Mouse (Mus musculus): Measurements from ENCODE around the gene Alg9. TPM values are rescaled to one million over a fixed set of nuclear protein-coding genes. Genes with fewer than 3 reads are reported as not detected.
"Not testable (repeated sequence)": the region's sequence is repeated elsewhere in the genome, so short reads cannot be mapped to it uniquely, and the experiment has no call there.

The Alg9 gene
- polyA plus RNA-seq, 1 experiment from 2014 or later, result 60.6 TPM

- WGBS, result 92% methylated on average over 11 of the region's 11 CpGs
- Histone ChIP-seq H3K4me2 (no peak overlapping the region), H3K4me3 (no peak overlapping the region), H3K36me3 (peaks cover 26% of the 10 kb centered on the region), H3K4me1 (replicated peaks) (no peaks in the 10 kb centered on the region), H3K9ac (no peak overlapping the region), H3K9me3 (no peaks in the 10 kb centered on the region), H3K27ac (replicated peaks) (no peak overlapping the region), H3K27me3 (no peaks in the 10 kb centered on the region)
- ATAC-seq (ENCODE audit: low FRiP score, low read depth), result no peak
These were observed 49.1 kb downstream of the Alg9 start for GRCm38 (mm10) chr9:50823779-50824453.

- no peak; the same call in 1 of the 2 replicates for ATAC-seq (ENCODE audit: low FRiP score, low read depth)
- Histone ChIP-seq H3K4me3 (no peak overlapping the region), H3K9ac (no peak overlapping the region), H3K27ac (replicated peaks) (no peak overlapping the region), H3K36me3 (peaks cover 18% of the 10 kb centered on the region; the same call in 1 of the 2 replicates), H3K27me3 (no peaks in the 10 kb centered on the region), H3K9me3 (no peaks in the 10 kb centered on the region), H3K4me2 (no peak overlapping the region), H3K4me1 (replicated peaks) (no peaks in the 10 kb centered on the region)
- WGBS, result 92% methylated on average over 5 of the region's 5 CpGs
These were observed 56.7 kb downstream of the Alg9 start for GRCm38 (mm10) chr9:50831514-50831913.

DNA sequence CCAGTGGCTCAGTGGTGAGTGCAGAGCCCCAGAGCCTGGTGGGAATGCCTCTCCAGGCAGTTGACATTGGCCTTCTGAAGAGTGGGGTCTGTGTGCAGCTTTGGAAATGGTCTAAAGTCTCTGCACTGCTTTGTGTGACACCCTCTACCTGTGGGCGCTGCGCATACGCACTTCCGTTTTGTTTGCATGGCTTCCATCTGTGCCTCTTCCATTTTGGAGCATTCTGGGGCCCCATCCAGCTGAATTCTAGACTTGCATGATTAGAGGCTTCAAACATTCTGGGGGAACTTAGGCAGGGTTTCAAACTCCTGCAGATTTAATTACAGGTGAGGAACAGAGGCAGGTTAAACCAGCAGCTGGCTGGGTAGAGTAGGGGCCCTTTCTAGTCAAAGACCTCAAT, 57.3 kb downstream of the Alg9 start:
- H3K4me2 ChIP-seq, result no peak overlapping the region
- no peaks in the 10 kb centered on the region for H3K9me3 ChIP-seq
- H3K36me3 ChIP-seq, result peaks cover 18% of the 10 kb centered on the region; the same call in 1 of the 2 replicates
- no peak for ATAC-seq (ENCODE audit: low FRiP score, low read depth)
- no peak overlapping the region for H3K9ac ChIP-seq
- H3K4me3 ChIP-seq, result no peak overlapping the region
- H3K4me1 ChIP-seq (replicated peaks), result no peaks in the 10 kb centered on the region
- H3K27ac ChIP-seq (replicated peaks), result no peak overlapping the region
- 98% methylated on average over 4 of the region's 4 CpGs for WGBS
- no peaks in the 10 kb centered on the region for H3K27me3 ChIP-seq

- H3K36me3 ChIP-seq, result peaks cover 18% of the 10 kb centered on the region; the same call in 1 of the 2 replicates
- H3K27me3 ChIP-seq; ATAC-seq (ENCODE audit: low FRiP score, low read depth); H3K4me3 ChIP-seq; H3K9me3 ChIP-seq; H3K27ac ChIP-seq (replicated peaks); H3K4me1 ChIP-seq (replicated peaks); H3K9ac ChIP-seq; H3K4me2 ChIP-seq: not testable (repeated sequence)
- WGBS, result 96% methylated on average over 2 of the region's 2 CpGs
These were observed 57.8 kb downstream of the Alg9 start for GRCm38 (mm10) chr9:50832582-50832981.

DNA sequence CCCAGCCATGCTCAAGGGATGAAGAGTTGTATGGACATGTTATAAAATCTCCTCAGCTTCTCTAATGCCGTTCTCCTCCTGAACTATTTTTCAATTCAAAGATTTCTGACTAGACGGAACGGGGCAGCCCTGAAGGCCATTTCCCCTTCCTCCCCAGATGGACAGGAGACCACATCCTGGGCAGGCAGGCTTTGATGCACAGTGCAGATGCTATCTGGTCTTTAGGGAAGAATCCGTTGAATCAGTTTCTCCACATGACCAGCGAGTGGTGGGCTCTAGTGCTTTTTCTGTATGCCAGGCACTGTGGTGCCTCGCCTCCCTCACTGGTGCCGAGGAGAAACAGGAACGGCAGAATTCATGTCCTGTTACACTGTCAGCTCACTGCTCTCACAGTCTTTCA, 59.0 kb downstream of the Alg9 start:
- H3K27me3 ChIP-seq, result no peaks in the 10 kb centered on the region
- H3K9ac ChIP-seq, result no peak overlapping the region
- peaks cover 9% of the 10 kb centered on the region; the same call in 1 of the 2 replicates for H3K36me3 ChIP-seq
- no peak overlapping the region for H3K27ac ChIP-seq (replicated peaks)
- H3K4me2 ChIP-seq, result no peak overlapping the region
- H3K9me3 ChIP-seq, result no peaks in the 10 kb centered on the region
- H3K4me3 ChIP-seq, result no peak overlapping the region
- ATAC-seq (ENCODE audit: low FRiP score, low read depth), result no peak
- no peaks in the 10 kb centered on the region for H3K4me1 ChIP-seq (replicated peaks)
- 82% methylated on average over 8 of the region's 8 CpGs for WGBS

DNA sequence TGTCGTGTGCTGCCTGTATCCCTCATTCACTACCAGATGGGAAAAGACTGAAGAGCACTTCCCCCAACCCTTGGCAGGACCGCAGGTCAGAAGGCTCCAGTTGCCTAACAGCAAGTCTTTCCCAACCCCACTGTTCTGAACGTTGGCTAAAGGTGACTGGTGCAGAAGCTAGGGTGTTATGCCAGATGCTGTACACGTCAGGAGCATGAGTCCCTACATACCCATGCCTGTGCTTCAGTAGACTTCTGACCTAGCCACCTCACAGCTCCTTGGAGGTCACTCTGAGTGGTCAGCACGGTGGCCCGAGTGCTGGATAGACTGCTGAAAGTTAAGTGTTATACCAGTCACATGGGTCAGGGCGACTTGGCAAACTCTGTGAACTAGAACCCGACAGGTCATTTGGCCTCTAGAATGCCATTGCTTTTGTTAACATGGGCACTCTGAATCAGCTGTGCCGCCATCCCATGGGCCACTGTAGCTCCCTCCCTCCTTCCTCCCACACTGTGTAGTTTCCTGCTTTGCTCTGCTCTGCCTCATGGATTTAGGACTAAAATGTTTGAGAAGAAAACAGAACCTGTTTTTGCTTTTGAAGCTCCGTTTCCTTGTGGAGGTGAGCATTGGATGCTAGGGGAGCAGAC, 60.4 kb downstream of the Alg9 start:
- 91% methylated on average over 10 of the region's 10 CpGs for WGBS

GRCm38 (mm10) chr9:50836097-50836496, 61.3 kb downstream of the Alg9 start:
- Histone ChIP-seq H3K36me3 (peaks cover 5% of the 10 kb centered on the region; the same call in 1 of the 2 replicates), H3K27ac (replicated peaks) (no peak overlapping the region), H3K9ac (no peak overlapping the region), H3K4me2 (no peak overlapping the region), H3K4me1 (replicated peaks) (no peaks in the 10 kb centered on the region), H3K4me3 (no peak overlapping the region), H3K27me3 (no peaks in the 10 kb centered on the region), H3K9me3 (no peaks in the 10 kb centered on the region)
- ATAC-seq (ENCODE audit: low FRiP score, low read depth), result no peak
- WGBS, result 88% methylated on average over 4 of the region's 4 CpGs

More for the DNA sequence above, 60.4 kb downstream of the Alg9 start:
- no peak overlapping the region for H3K4me3 ChIP-seq
- H3K4me1 ChIP-seq (replicated peaks), result no peaks in the 10 kb centered on the region
- ATAC-seq (ENCODE audit: low FRiP score, low read depth), result no peak
- peaks cover 5% of the 10 kb centered on the region; the same call in 1 of the 2 replicates for H3K36me3 ChIP-seq
- no peaks in the 10 kb centered on the region for H3K27me3 ChIP-seq
- H3K4me2 ChIP-seq, result no peak overlapping the region
- H3K27ac ChIP-seq (replicated peaks), result no peak overlapping the region
- no peaks in the 10 kb centered on the region for H3K9me3 ChIP-seq
- H3K9ac ChIP-seq, result no peak overlapping the region

GRCm38 (mm10) chr9:50841079-50841789, 66.4 kb downstream of the Alg9 start:
- no peaks in the 10 kb centered on the region for H3K9me3 ChIP-seq
- no peak overlapping the region for H3K9ac ChIP-seq
- no peak for ATAC-seq (ENCODE audit: low FRiP score, low read depth)
- no peaks in the 10 kb centered on the region for H3K4me1 ChIP-seq (replicated peaks)
- H3K4me2 ChIP-seq, result no peak overlapping the region
- 83% methylated on average over 13 of the region's 13 CpGs for WGBS
- H3K27ac ChIP-seq (replicated peaks), result no peak overlapping the region
- no peak overlapping the region for H3K4me3 ChIP-seq
- H3K36me3 ChIP-seq, result peaks cover 11% of the 10 kb centered on the region
- no peaks in the 10 kb centered on the region for H3K27me3 ChIP-seq

DNA sequence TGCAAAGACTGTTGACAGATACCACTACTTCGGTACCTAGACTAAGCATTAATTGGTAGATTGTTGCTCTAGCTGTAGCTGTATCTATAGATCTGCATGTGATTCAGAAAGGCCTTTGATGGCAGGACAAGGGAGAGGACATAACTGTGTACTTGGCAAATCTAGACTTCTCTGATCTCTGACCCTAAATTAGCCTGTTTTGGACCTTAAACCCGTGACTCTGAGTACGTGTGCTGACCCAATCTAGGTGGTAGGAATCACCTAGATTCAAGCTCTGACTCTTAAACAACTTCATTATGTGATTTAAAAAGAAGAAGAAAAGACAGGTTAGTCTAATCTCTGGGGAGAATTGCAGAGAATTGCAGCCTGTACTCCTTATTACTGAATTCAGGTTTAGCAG, 70.3 kb downstream of the Alg9 start, which contains the start of gene Ppp2r1b:
Gene Ppp2r1b, plus strand, starts transcription at position 221 of the 400 bp plus-strand sequence.
- no peak for ATAC-seq (ENCODE audit: low FRiP score, low read depth)
- peaks cover 6% of the 10 kb centered on the region; the same call in 1 of the 2 replicates for H3K4me1 ChIP-seq (replicated peaks)
- H3K9me3 ChIP-seq, result no peaks in the 10 kb centered on the region
- 96% methylated on average over 3 of the region's 3 CpGs for WGBS
- H3K9ac ChIP-seq, result no peak within 1 kb of the TSS
- H3K27me3 ChIP-seq, result no peaks in the 10 kb centered on the region
- no peak within 1 kb of the TSS for H3K27ac ChIP-seq (replicated peaks)
- H3K4me2 ChIP-seq, result no peak within 1 kb of the TSS
- no peak within 1 kb of the TSS for H3K4me3 ChIP-seq
- H3K36me3 ChIP-seq, result peaks cover 11% of the 10 kb centered on the region

GRCm38 (mm10) chr9:50845547-50845946, 70.7 kb downstream of the Alg9 start:
- Histone ChIP-seq H3K27ac (replicated peaks) (no peak overlapping the region), H3K4me2 (no peak overlapping the region), H3K36me3 (peaks cover 11% of the 10 kb centered on the region), H3K27me3 (no peaks in the 10 kb centered on the region), H3K9me3 (no peaks in the 10 kb centered on the region), H3K4me1 (replicated peaks) (peaks cover 6% of the 10 kb centered on the region; the same call in 1 of the 2 replicates), H3K9ac (no peak overlapping the region), H3K4me3 (no peak overlapping the region)
- 66% methylated on average over 9 of the region's 9 CpGs for WGBS
- no peak for ATAC-seq (ENCODE audit: low FRiP score, low read depth)

DNA sequence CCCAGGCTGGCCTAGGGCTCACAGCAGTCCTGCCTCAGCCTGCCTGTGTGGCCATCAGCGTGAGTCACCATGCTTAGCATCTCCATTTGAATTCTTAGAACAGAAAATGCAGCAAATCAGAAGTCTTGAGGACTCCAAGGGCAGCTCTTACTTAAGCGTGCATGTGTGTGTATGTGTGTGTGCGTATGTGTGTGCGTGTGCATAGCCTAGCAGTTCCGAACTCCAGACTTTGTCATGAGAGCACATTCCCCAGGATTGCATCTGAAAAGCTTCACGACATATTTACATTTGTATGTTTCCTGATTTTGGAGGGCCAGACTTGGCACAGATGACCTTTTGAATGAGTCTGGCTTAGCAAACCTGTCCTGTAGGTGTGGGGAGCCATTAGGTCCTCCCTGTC, 72.3 kb downstream of the Alg9 start:
- peaks cover 11% of the 10 kb centered on the region for H3K36me3 ChIP-seq
- H3K9ac ChIP-seq, result no peak overlapping the region
- peaks cover 6% of the 10 kb centered on the region; the same call in 1 of the 2 replicates for H3K4me1 ChIP-seq (replicated peaks)
- H3K27me3 ChIP-seq, result no peaks in the 10 kb centered on the region
- no peak for ATAC-seq (ENCODE audit: low FRiP score, low read depth)
- no peaks in the 10 kb centered on the region for H3K9me3 ChIP-seq
- H3K27ac ChIP-seq (replicated peaks), result no peak overlapping the region
- 92% methylated on average over 6 of the region's 6 CpGs for WGBS
- no peak overlapping the region for H3K4me2 ChIP-seq
- H3K4me3 ChIP-seq, result no peak overlapping the region

Measured in hindbrain, embryonic 15.5 days (tissue).